Mouse (Mus musculus): ENCODE measurements around the gene Copz1.
"Not testable (repeated sequence)": the region's sequence is repeated elsewhere in the genome, so short reads cannot be mapped to it uniquely, and the experiment has no call there.

The Copz1 gene

GRCm38 (mm10) chr15:103272419-103273279, at the start of gene Copz1:
TSS of gene Copz1 (plus strand) at chr15:103272714.
- peak; percentile 89 for DNase-seq

GRCm38 (mm10) chr15:103224161-103224560, 48.4 kb upstream of the Copz1 start:
- DNase-seq: no peak

GRCm38 (mm10) chr15:103227022-103227421, 45.5 kb upstream of the Copz1 start:
- DNase-seq: no peak

- DNase-seq: no peak
Observed at GRCm38 (mm10) chr15:103227572-103227971, 44.9 kb upstream of the Copz1 start.

GRCm38 (mm10) chr15:103228904-103229303, 43.6 kb upstream of the Copz1 start:
- no peak for DNase-seq

- DNase-seq: no peak
Observed at GRCm38 (mm10) chr15:103233119-103233518, 39.4 kb upstream of the Copz1 start.

GRCm38 (mm10) chr15:103237295-103237694, 35.2 kb upstream of the Copz1 start:
- DNase-seq: no peak

- DNase-seq: peak; percentile 89
Observed at GRCm38 (mm10) chr15:103239130-103239684, 33.3 kb upstream of the Copz1 start.

GRCm38 (mm10) chr15:103239685-103240159, 32.8 kb upstream of the Copz1 start, which contains the start of gene Cbx5:
TSS of gene Cbx5 (minus strand) at chr15:103239816.
- peak; percentile 93 for DNase-seq

- DNase-seq: peak; percentile 85
Observed at GRCm38 (mm10) chr15:103240160-103241028, 32.1 kb upstream of the Copz1 start, which contains the start of gene Hnrnpa1. TSS of gene Hnrnpa1 (plus strand) at chr15:103240432.

- not testable (repeated sequence) for DNase-seq
Observed at GRCm38 (mm10) chr15:103241071-103242018, 31.2 kb upstream of the Copz1 start.

GRCm38 (mm10) chr15:103242885-103243284, 29.6 kb upstream of the Copz1 start:
- DNase-seq: peak; percentile 22

GRCm38 (mm10) chr15:103245616-103246015, 26.9 kb upstream of the Copz1 start:
- no peak for DNase-seq

GRCm38 (mm10) chr15:103247078-103247781, 25.3 kb upstream of the Copz1 start:
- DNase-seq: no peak

GRCm38 (mm10) chr15:103247782-103248400, 24.6 kb upstream of the Copz1 start:
- DNase-seq: no peak

- DNase-seq: no peak
Observed at GRCm38 (mm10) chr15:103248401-103249313, 23.9 kb upstream of the Copz1 start.

GRCm38 (mm10) chr15:103249511-103249910, 23.0 kb upstream of the Copz1 start:
- not testable (repeated sequence) for DNase-seq

GRCm38 (mm10) chr15:103250195-103250740, 22.2 kb upstream of the Copz1 start:
- peak; percentile 88 for DNase-seq

GRCm38 (mm10) chr15:103251595-103251994, 20.9 kb upstream of the Copz1 start:
- DNase-seq: no peak

All from thymus, postnatal 4 days (tissue).